In genomic region chr14:103131991-103132390, GRCm38 (mm10) we compare ENCODE assay signal across 8 mouse cellular contexts. TPM values are rescaled to one million over a fixed set of nuclear protein-coding genes. Genes with fewer than 3 reads are reported as not detected.
DNase-seq lines count a peak whose midpoint lies in the region; ATAC-seq and TF ChIP-seq lines count a peak whose summit lies in the region.

No protein-coding gene starts in this region.

- no peak for TF ChIP-seq EP300 in heart, adult 2 months (IDR thresholded peaks at IDR 0.05; ENCODE audit: insufficient read depth, low read depth, low read length)

- no peaks in the 10 kb centered on the region for H3K79me2 ChIP-seq in heart, adult 2 months (replicated peaks; ENCODE audit: control insufficient read depth, insufficient read depth, low read length)

- TF ChIP-seq POLR2A in heart, adult 2 months (IDR thresholded peaks at IDR 0.05; ENCODE audit: insufficient read depth, low read depth, low read length), result no peak

- peak; percentile 14 to 43 for DNase-seq in heart, adult 2 months
- no peak for DNase-seq in heart, embryonic 10.5 days (ENCODE audit: low spot score)
- DNase-seq in A20 (ENCODE audit: low read depth, low spot score), result peak; percentile 73
- peak; percentile 79 for DNase-seq in R1 (ENCODE audit: low read depth, low spot score)
- peak; percentile 8 for DNase-seq in forebrain, embryonic 14.5 days (ENCODE audit: low spot score)
- DNase-seq in liver, embryonic 11.5 days (ENCODE audit: low spot score), result no peak
- DNase-seq in spleen, postnatal 14 days (ENCODE audit: low spot score in 2 of 2), result peak; percentile 15 to 32
- DNase-seq in layer of hippocampus, adult 8-10 months (ENCODE audit: low spot score in 2 of 2), result no peak

- H3K27ac ChIP-seq in heart, adult 2 months, result no peak overlapping the region
- no peak overlapping the region for H3K27ac ChIP-seq in heart, embryonic 10.5 days
- no peak overlapping the region for H3K27ac ChIP-seq in forebrain, embryonic 14.5 days (ENCODE audit: low read depth, low read length)
- H3K27ac ChIP-seq in liver, embryonic 11.5 days (ENCODE audit: low read depth, low read length), result no peak overlapping the region

- H3K27me3 ChIP-seq in heart, adult 2 months (ENCODE audit: control insufficient read depth, insufficient read depth, low read length), result no peaks in the 10 kb centered on the region
- H3K27me3 ChIP-seq in heart, embryonic 10.5 days (ENCODE audit: insufficient read depth, poor library complexity, severe bottlenecking), result no peaks in the 10 kb centered on the region
- H3K27me3 ChIP-seq in forebrain, embryonic 14.5 days (replicated peaks; ENCODE audit: control insufficient read depth, insufficient read depth, low read length), result no peaks in the 10 kb centered on the region
- H3K27me3 ChIP-seq in liver, embryonic 11.5 days (replicated peaks; ENCODE audit: control insufficient read depth, insufficient read depth, low read length), result no peaks in the 10 kb centered on the region

- H3K9me3 ChIP-seq in heart, embryonic 10.5 days, result no peaks in the 10 kb centered on the region
- no peaks in the 10 kb centered on the region for H3K9me3 ChIP-seq in forebrain, embryonic 14.5 days (replicated peaks; ENCODE audit: control insufficient read depth, low read length)
- no peaks in the 10 kb centered on the region for H3K9me3 ChIP-seq in liver, embryonic 11.5 days (ENCODE audit: control insufficient read depth, low read length)

- ATAC-seq in forebrain, embryonic 14.5 days, result no peak
- peak; percentile 56; the same call in 1 of the 2 replicates for ATAC-seq in liver, embryonic 11.5 days (replicated peaks; ENCODE audit: low FRiP score)

- H3K4me1 ChIP-seq in heart, adult 2 months (ENCODE audit: control insufficient read depth, insufficient read depth, low read length), result no peaks in the 10 kb centered on the region
- H3K4me1 ChIP-seq in heart, embryonic 10.5 days, result no peaks in the 10 kb centered on the region
- no peaks in the 10 kb centered on the region for H3K4me1 ChIP-seq in forebrain, embryonic 14.5 days (ENCODE audit: control insufficient read depth, insufficient read depth, low read length)
- no peaks in the 10 kb centered on the region for H3K4me1 ChIP-seq in liver, embryonic 11.5 days (replicated peaks; ENCODE audit: control insufficient read depth, insufficient read depth, low read length)

- H3K9ac ChIP-seq in heart, adult 2 months (ENCODE audit: low read depth, low read length), result no peak overlapping the region
- H3K9ac ChIP-seq in forebrain, embryonic 14.5 days (ENCODE audit: low read length), result no peak overlapping the region
- H3K9ac ChIP-seq in liver, embryonic 11.5 days (ENCODE audit: low read depth, low read length), result no peak overlapping the region

- peak; percentile 67 for TF ChIP-seq CTCF in heart, adult 2 months (IDR thresholded peaks at IDR 0.05)

- 86% methylated on average over 2 of the region's 2 CpGs for WGBS in heart, adult 2 months
- 74% methylated on average over 2 of the region's 2 CpGs for WGBS in heart, embryonic 10.5 days
- WGBS in forebrain, embryonic 14.5 days, result 87% methylated on average over 2 of the region's 2 CpGs
- WGBS in liver, embryonic 11.5 days, result 66% methylated on average over 2 of the region's 2 CpGs

- H3K4me2 ChIP-seq in forebrain, embryonic 14.5 days (ENCODE audit: low read length), result no peak overlapping the region
- H3K4me2 ChIP-seq in liver, embryonic 11.5 days, result no peak overlapping the region

- intact Hi-C loops in heart, adult 2 months (cut with DNase I), result no loop called here

- H3K36me3 ChIP-seq in heart, adult 2 months (ENCODE audit: control insufficient read depth, insufficient read depth, low read length), result no peaks in the 10 kb centered on the region
- H3K36me3 ChIP-seq in heart, embryonic 10.5 days, result peaks cover 57% of the 10 kb centered on the region
- peaks cover 71% of the 10 kb centered on the region for H3K36me3 ChIP-seq in forebrain, embryonic 14.5 days (ENCODE audit: control insufficient read depth, insufficient read depth, low read length)
- H3K36me3 ChIP-seq in liver, embryonic 11.5 days (ENCODE audit: control insufficient read depth, insufficient read depth, low read length), result peaks cover 28% of the 10 kb centered on the region

- no peak overlapping the region for H3K4me3 ChIP-seq in heart, adult 2 months
- no peak overlapping the region for H3K4me3 ChIP-seq in heart, embryonic 10.5 days
- no peak overlapping the region for H3K4me3 ChIP-seq in forebrain, embryonic 14.5 days (ENCODE audit: low read depth, low read length)
- H3K4me3 ChIP-seq in liver, embryonic 11.5 days (ENCODE audit: low read depth, low read length), result no peak overlapping the region

RNA-seq across cellular contexts. Expression of gene Fbxl3, which starts 32.6 kb away (rescaled TPM):
- 10 to 100 TPM; 51.8 to 59.7 TPM for total RNA-seq in heart, adult 2 months (2021)
- polyA plus RNA-seq in heart, adult 2 months (2012; rRNA removed), result 67.0 and 114 TPM in 2 replicates
- 18.4 TPM in 2 replicates for polyA plus RNA-seq in heart, embryonic 10.5 days (2016; fragmentation: Nextera tagmentation; extraction: Ambion mirVana)
- 26.9 and 28.1 TPM in 2 replicates for polyA plus RNA-seq in forebrain, embryonic 14.5 days (2014; fragmentation: Nextera tagmentation; extraction: Ambion mirVana)
- 15.1 and 16.0 TPM in 2 replicates for polyA plus RNA-seq in liver, embryonic 11.5 days (2014; fragmentation: Nextera tagmentation; extraction: Ambion mirVana)
- 10 to 100 TPM; 85.6 to 97.4 (median 89.1) TPM for total RNA-seq in layer of hippocampus, adult 8-10 months (2022)

Comparison
In these comparisons a context has a peak if more than half of its experiments do, and no peak if none do; other contexts are left out.
1. DNase-seq: peak in heart, adult 2 months (2 of 2), A20 (single experiment), R1 (single experiment), forebrain, embryonic 14.5 days (single experiment) and spleen, postnatal 14 days (2 of 2); none in heart, embryonic 10.5 days (single experiment), liver, embryonic 11.5 days (single experiment) and layer of hippocampus, adult 8-10 months (0 of 2).